Comparison of ENCODE assay signal across 8 mouse cellular contexts in genomic region chr16:87441089-87441488, GRCm38 (mm10). TPM values are rescaled to one million over a fixed set of nuclear protein-coding genes. Genes with fewer than 3 reads are reported as not detected.
DNase-seq lines count a peak whose midpoint lies in the region; ATAC-seq and TF ChIP-seq lines count a peak whose summit lies in the region.

No protein-coding gene starts in this region.

- peak overlapping the region; percentile 82 for H3K4me2 ChIP-seq in hindbrain, embryonic 14.5 days (replicated peaks)
- peak overlapping the region; percentile 78 for H3K4me2 ChIP-seq in neural tube, embryonic 15.5 days

- H3K4me1 ChIP-seq in hindbrain, embryonic 14.5 days (replicated peaks; ENCODE audit: control insufficient read depth, insufficient read depth, low read length), result peaks cover 8% of the 10 kb centered on the region
- H3K4me1 ChIP-seq in liver, adult 2 months (ENCODE audit: control insufficient read depth, insufficient read depth, low read length), result peaks cover 8% of the 10 kb centered on the region
- peaks cover 19% of the 10 kb centered on the region for H3K4me1 ChIP-seq in neural tube, embryonic 15.5 days

- no peaks in the 10 kb centered on the region for H3K9me3 ChIP-seq in hindbrain, embryonic 14.5 days (ENCODE audit: control insufficient read depth, low read length)
- no peaks in the 10 kb centered on the region for H3K9me3 ChIP-seq in neural tube, embryonic 15.5 days (replicated peaks)

- DNase-seq in 3T3-L1 (ENCODE audit: low read depth, low spot score), result peak; percentile 70
- peak; percentile 38 to 46 for DNase-seq in B cell, adult 2 months
- peak; percentile 18 for DNase-seq in embryo, embryonic 10.5 days (ENCODE audit: low spot score)
- no peak for DNase-seq in hindbrain, embryonic 14.5 days (ENCODE audit: low spot score)
- peak; percentile 68 for DNase-seq in liver, adult 2 months (ENCODE audit: extremely low read depth, low read depth, low spot score)
- DNase-seq in left cerebral cortex, postnatal 36 days (ENCODE audit: low spot score in 2 of 2), result no peak
- no peak for DNase-seq in frontal cortex, postnatal 10 days (ENCODE audit: low spot score in 2 of 2)

- no peaks in the 10 kb centered on the region for H3K27me3 ChIP-seq in hindbrain, embryonic 14.5 days (ENCODE audit: control insufficient read depth, insufficient read depth, low read length)
- no peaks in the 10 kb centered on the region for H3K27me3 ChIP-seq in liver, adult 2 months (ENCODE audit: control insufficient read depth, insufficient read depth, low read length)
- 0 out of 2 replicates have a peak, but pooled peaks cover 4% of the 10 kb centered on the region for H3K27me3 ChIP-seq in neural tube, embryonic 15.5 days (replicated peaks)

- no peaks in the 10 kb centered on the region for H3K36me3 ChIP-seq in hindbrain, embryonic 14.5 days (replicated peaks; ENCODE audit: control insufficient read depth, insufficient read depth)
- H3K36me3 ChIP-seq in liver, adult 2 months (ENCODE audit: control insufficient read depth, insufficient read depth, low read length), result no peaks in the 10 kb centered on the region
- H3K36me3 ChIP-seq in neural tube, embryonic 15.5 days, result peaks cover 5% of the 10 kb centered on the region; the same call in 1 of the 2 replicates

- peak; percentile 48 for TF ChIP-seq CTCF in liver, adult 2 months (IDR thresholded peaks at IDR 0.05; ENCODE audit: low read depth, low read length)

- intact Hi-C loops in left cerebral cortex, postnatal 36 days (cut with DNase I), result loop anchor here (2.0 kb wide), 1 partner anchor 14 kb away; the partner anchor contains the start of gene Usp16

- no peaks in the 10 kb centered on the region for H3K79me2 ChIP-seq in liver, adult 2 months (ENCODE audit: control insufficient read depth, insufficient read depth, low read length)

- 25% methylated on average over 9 of the region's 9 CpGs for WGBS in hindbrain, embryonic 14.5 days
- whole genome bisulfite sequencing in liver, adult 2 months, result 11% methylated on average over 9 of the region's 9 CpGs
- WGBS in neural tube, embryonic 15.5 days, result 28% methylated on average over 9 of the region's 9 CpGs

- H3K27ac ChIP-seq in hindbrain, embryonic 14.5 days, result no peak overlapping the region
- H3K27ac ChIP-seq in liver, adult 2 months (replicated peaks; ENCODE audit: insufficient read depth, low read depth, low read length), result peak overlapping the region; percentile 97; the same call in 1 of the 2 replicates
- no peak overlapping the region for H3K27ac ChIP-seq in neural tube, embryonic 15.5 days (replicated peaks)

- ATAC-seq in hindbrain, embryonic 14.5 days (ENCODE audit: low FRiP score), result no peak
- no peak for ATAC-seq in neural tube, embryonic 15.5 days (ENCODE audit: low FRiP score)

- peak overlapping the region; percentile 69 for H3K9ac ChIP-seq in hindbrain, embryonic 14.5 days
- peak overlapping the region; percentile 50; the same call in 1 of the 2 replicates for H3K9ac ChIP-seq in liver, adult 2 months (ENCODE audit: low read depth, low read length)
- H3K9ac ChIP-seq in neural tube, embryonic 15.5 days (replicated peaks), result peak overlapping the region; percentile 90

- TF ChIP-seq POLR2A in liver, adult 2 months (IDR thresholded peaks at IDR 0.05; ENCODE audit: extremely low read depth, insufficient read depth, low read length), result no peak

- H3K4me3 ChIP-seq in hindbrain, embryonic 14.5 days (replicated peaks; ENCODE audit: low read length), result peak overlapping the region; percentile 51
- peak overlapping the region; percentile 87 for H3K4me3 ChIP-seq in liver, adult 2 months (ENCODE audit: insufficient read depth, low read depth, low read length)
- peak overlapping the region; percentile 85 for H3K4me3 ChIP-seq in neural tube, embryonic 15.5 days (replicated peaks)

RNA-seq across cellular contexts. Expression of gene Rwdd2b, which starts 0.7 kb away (rescaled TPM):
- 14.7 and 15.8 TPM in 2 replicates for polyA plus RNA-seq in hindbrain, embryonic 14.5 days (2014; fragmentation: Nextera tagmentation; extraction: Ambion mirVana)
- total RNA-seq in liver, adult 2 months (2014; rRNA removed), result 7.7 and 9.5 TPM in 2 replicates
- 5.0 and 5.1 TPM in 2 replicates for polyA plus RNA-seq in liver, adult 2 months (2012; rRNA removed)
- polyA plus RNA-seq in neural tube, embryonic 15.5 days (2015; fragmentation: Nextera tagmentation; extraction: Ambion mirVana), result 16.5 and 16.7 TPM in 2 replicates
- 10 to 100 TPM; 10.2 to 11.3 TPM for total RNA-seq in left cerebral cortex, postnatal 36 days (2021)

RNA-seq across cellular contexts. Expression of gene Ltn1, which starts 8.7 kb away (rescaled TPM):
- polyA plus RNA-seq in hindbrain, embryonic 14.5 days (2014; fragmentation: Nextera tagmentation; extraction: Ambion mirVana), result 30.5 and 31.8 TPM in 2 replicates
- total RNA-seq in liver, adult 2 months (2014; rRNA removed), result 18.9 TPM in 2 replicates
- polyA plus RNA-seq in liver, adult 2 months (2012; rRNA removed), result 2.9 and 3.0 TPM in 2 replicates
- 21.8 and 23.9 TPM in 2 replicates for polyA plus RNA-seq in neural tube, embryonic 15.5 days (2015; fragmentation: Nextera tagmentation; extraction: Ambion mirVana)
- total RNA-seq in left cerebral cortex, postnatal 36 days (2021), result 10 to 100 TPM; 43.7 to 44.8 TPM

RNA-seq across cellular contexts. Expression of gene Usp16, which starts 13.4 kb away (rescaled TPM):
- 41.8 and 52.1 TPM in 2 replicates for polyA plus RNA-seq in hindbrain, embryonic 14.5 days (2014; fragmentation: Nextera tagmentation; extraction: Ambion mirVana)
- 40.6 and 47.7 TPM in 2 replicates for total RNA-seq in liver, adult 2 months (2014; rRNA removed)
- polyA plus RNA-seq in liver, adult 2 months (2012; rRNA removed), result 9.0 and 9.7 TPM in 2 replicates
- polyA plus RNA-seq in neural tube, embryonic 15.5 days (2015; fragmentation: Nextera tagmentation; extraction: Ambion mirVana), result 47.8 and 48.8 TPM in 2 replicates
- 10 to 100 TPM; 41.6 to 47.3 TPM for total RNA-seq in left cerebral cortex, postnatal 36 days (2021)

RNA-seq across cellular contexts. Expression of gene Cct8, which starts 54.6 kb away (rescaled TPM):
- 414 and 438 TPM in 2 replicates for polyA plus RNA-seq in hindbrain, embryonic 14.5 days (2014; fragmentation: Nextera tagmentation; extraction: Ambion mirVana)
- 106 and 121 TPM in 2 replicates for total RNA-seq in liver, adult 2 months (2014; rRNA removed)
- polyA plus RNA-seq in liver, adult 2 months (2012; rRNA removed), result 22.5 and 24.9 TPM in 2 replicates
- 379 and 417 TPM in 2 replicates for polyA plus RNA-seq in neural tube, embryonic 15.5 days (2015; fragmentation: Nextera tagmentation; extraction: Ambion mirVana)
- 100 to 1,000 TPM; 156 to 160 TPM for total RNA-seq in left cerebral cortex, postnatal 36 days (2021)

Comparison
In these comparisons a context has a peak if more than half of its experiments do, and no peak if none do; other contexts are left out.
1. DNase-seq: peak in 3T3-L1 (single experiment), B cell, adult 2 months (2 of 2), embryo, embryonic 10.5 days (single experiment) and liver, adult 2 months (single experiment); none in hindbrain, embryonic 14.5 days (single experiment), left cerebral cortex, postnatal 36 days (0 of 2) and frontal cortex, postnatal 10 days (0 of 2).
2. Peak in every context shown above with its lines, with median percentiles within 50 percentile points of each other: H3K4me3 ChIP-seq and H3K9ac ChIP-seq.